Mouse (Mus musculus) induced T-regulatory cell, adult 2 months (primary cell): ENCODE results near the gene Fgfr2.

Experiments
- DNase-seq: peaks from one replicate; pipeline ENCODE4 v3.0.0-alpha.2; 2012; ENCODE audit warnings: low read depth

Gene Fgfr2

GRCm38 (mm10) chr7:130265319-130266165 is 2857.6 kb downstream of the Fgfr2 start:
- no peak for DNase-seq

- DNase-seq, result no peak
Observed at GRCm38 (mm10) chr7:130264616-130265318, 2858.4 kb downstream of the Fgfr2 start.

GRCm38 (mm10) chr7:130263799-130264351 is 2859.3 kb downstream of the Fgfr2 start:
- DNase-seq, result no peak

- DNase-seq, result no peak
Observed at GRCm38 (mm10) chr7:130263233-130263594, 2859.9 kb downstream of the Fgfr2 start.

GRCm38 (mm10) chr7:130262528-130263232 is 2860.5 kb downstream of the Fgfr2 start:
- no peak for DNase-seq

GRCm38 (mm10) chr7:130261684-130262527 is 2861.2 kb downstream of the Fgfr2 start:
- no peak for DNase-seq

- DNase-seq, result no peak
Observed at GRCm38 (mm10) chr7:130260905-130261683, 2862.1 kb downstream of the Fgfr2 start.

- no peak for DNase-seq
Observed at GRCm38 (mm10) chr7:130260060-130260459, 2863.1 kb downstream of the Fgfr2 start.

GRCm38 (mm10) chr7:130258704-130259295 is 2864.3 kb downstream of the Fgfr2 start:
- no peak for DNase-seq

- DNase-seq, result no peak
Observed at GRCm38 (mm10) chr7:130257991-130258703, 2865.0 kb downstream of the Fgfr2 start.

GRCm38 (mm10) chr7:130253264-130253663 is 2869.9 kb downstream of the Fgfr2 start:
- DNase-seq, result no peak

GRCm38 (mm10) chr7:130251936-130252523 is 2871.1 kb downstream of the Fgfr2 start:
- DNase-seq, result no peak

GRCm38 (mm10) chr7:130250994-130251393 is 2872.2 kb downstream of the Fgfr2 start:
- no peak for DNase-seq

- DNase-seq, result no peak
Observed at GRCm38 (mm10) chr7:130248403-130248802, 2874.7 kb downstream of the Fgfr2 start.

- DNase-seq, result no peak
Observed at GRCm38 (mm10) chr7:130247831-130248230, 2875.3 kb downstream of the Fgfr2 start.

GRCm38 (mm10) chr7:130246483-130246882 is 2876.7 kb downstream of the Fgfr2 start:
- DNase-seq, result no peak

- DNase-seq, result no peak
Observed at GRCm38 (mm10) chr7:130244545-130244944, 2878.6 kb downstream of the Fgfr2 start.

GRCm38 (mm10) chr7:130243811-130244210 is 2879.3 kb downstream of the Fgfr2 start:
- no peak for DNase-seq

GRCm38 (mm10) chr7:130240191-130240590 is 2883.0 kb downstream of the Fgfr2 start:
- no peak for DNase-seq
